Comparison of ENCODE assay signal across 32 mouse cellular contexts in genomic region chr6:88120813-88121212, GRCm38 (mm10).
"Had no signal": no experiment of that assay in that cellular context is flagged by ENCODE, and none has a peak within 500 bp of the region (broad histone marks: within the 10 kb centered on the region; RNA-seq: fewer than 3 reads in every experiment).

No protein-coding gene starts in this region.

- H3K9ac ChIP-seq: limb, embryonic 12.5 days; limb, embryonic 13.5 days; limb, embryonic 15.5 days; liver, embryonic 12.5 days; liver, embryonic 13.5 days; liver, embryonic 14.5 days; liver, embryonic 15.5 days; liver, postnatal 0 days; lung, embryonic 14.5 days; lung, embryonic 15.5 days; midbrain, embryonic 12.5 days; midbrain, embryonic 13.5 days; midbrain, embryonic 15.5 days; neural tube, embryonic 12.5 days had no signal

- ATAC-seq: liver, embryonic 12.5 days; liver, postnatal 0 days; lung, postnatal 0 days; midbrain, embryonic 13.5 days; midbrain, embryonic 15.5 days; midbrain, embryonic 16.5 days had no signal

- H3K36me3 ChIP-seq: limb, embryonic 10.5 days; limb, embryonic 12.5 days; limb, embryonic 13.5 days; limb, embryonic 15.5 days; liver, embryonic 12.5 days; liver, embryonic 13.5 days; liver, embryonic 15.5 days; lung, embryonic 15.5 days; midbrain, embryonic 10.5 days; midbrain, embryonic 12.5 days; midbrain, embryonic 13.5 days; midbrain, embryonic 15.5 days; neural tube, embryonic 12.5 days had no signal

- H3K9me3 ChIP-seq: limb, embryonic 10.5 days; limb, embryonic 12.5 days; limb, embryonic 13.5 days; limb, embryonic 15.5 days; liver, embryonic 13.5 days; liver, embryonic 15.5 days; lung, embryonic 15.5 days; midbrain, embryonic 10.5 days; midbrain, embryonic 12.5 days; midbrain, embryonic 13.5 days; midbrain, embryonic 15.5 days; neural tube, embryonic 12.5 days had no signal

- H3K4me2 ChIP-seq: limb, embryonic 12.5 days; limb, embryonic 13.5 days; limb, embryonic 15.5 days; liver, embryonic 11.5 days; liver, embryonic 12.5 days; liver, embryonic 13.5 days; liver, embryonic 15.5 days; lung, embryonic 14.5 days; lung, embryonic 15.5 days; midbrain, embryonic 11.5 days; midbrain, embryonic 12.5 days; midbrain, embryonic 13.5 days; midbrain, embryonic 15.5 days; neural tube, embryonic 12.5 days had no signal

- H3K4me3 ChIP-seq: left cerebral cortex, adult 2 months; limb, embryonic 10.5 days; limb, embryonic 12.5 days; limb, embryonic 13.5 days; limb, embryonic 15.5 days; liver, embryonic 12.5 days; liver, embryonic 13.5 days; liver, embryonic 15.5 days; lung, embryonic 15.5 days; midbrain, embryonic 10.5 days; midbrain, embryonic 12.5 days; midbrain, embryonic 13.5 days; midbrain, embryonic 15.5 days; myocyte; neural tube, embryonic 12.5 days had no signal

- DNase-seq: left cerebral cortex, postnatal 4 days; liver; liver, embryonic 13.5 days; liver, postnatal 0 days; lung, adult 18-20 months; lung, adult 2 months; lung, embryonic 14.5 days; lung, postnatal 10 days; lung, postnatal 14 days; lung, postnatal 36 days; lung, postnatal 4 days; midbrain, embryonic 14.5 days had no signal

- H3K27me3 ChIP-seq: limb, embryonic 12.5 days; limb, embryonic 15.5 days; liver, embryonic 12.5 days; liver, embryonic 13.5 days; liver, embryonic 15.5 days; lung, embryonic 15.5 days; midbrain, embryonic 12.5 days; midbrain, embryonic 13.5 days; midbrain, embryonic 15.5 days; neural tube, embryonic 12.5 days had no signal

- H3K27ac ChIP-seq: left cerebral cortex, adult 2 months; limb, embryonic 10.5 days; limb, embryonic 12.5 days; limb, embryonic 13.5 days; limb, embryonic 15.5 days; liver, embryonic 12.5 days; liver, embryonic 13.5 days; liver, embryonic 14.5 days; liver, embryonic 15.5 days; lung, embryonic 15.5 days; macrophage; midbrain, embryonic 10.5 days; midbrain, embryonic 12.5 days; midbrain, embryonic 13.5 days; midbrain, embryonic 15.5 days; neural tube, embryonic 12.5 days had no signal
